Mouse (Mus musculus): Measurements from ENCODE around the gene Mettl4.
"Not testable (repeated sequence)": the region's sequence is repeated elsewhere in the genome, so short reads cannot be mapped to it uniquely, and the experiment has no call there.

Mettl4 gene

GRCm38 (mm10) chr17:94749466-94750135 lies at the start of gene Mettl4:
Gene Mettl4 (minus strand): TSS chr17:94750019.
- DNase-seq (ENCODE audit: extremely low read depth, low read depth, low spot score): peak; percentile 50

GRCm38 (mm10) chr17:94778871-94779482 lies 29.2 kb upstream of the Mettl4 start:
- peak; percentile 91 for DNase-seq (ENCODE audit: extremely low read depth, low read depth, low spot score)

GRCm38 (mm10) chr17:94768491-94768890 lies 18.7 kb upstream of the Mettl4 start:
- DNase-seq (ENCODE audit: extremely low read depth, low read depth, low spot score): no peak

- no peak for DNase-seq (ENCODE audit: extremely low read depth, low read depth, low spot score)
Measured at GRCm38 (mm10) chr17:94764711-94765110, 14.9 kb upstream of the Mettl4 start.

GRCm38 (mm10) chr17:94764011-94764410 lies 14.2 kb upstream of the Mettl4 start:
- DNase-seq (ENCODE audit: extremely low read depth, low read depth, low spot score): no peak

- DNase-seq (ENCODE audit: extremely low read depth, low read depth, low spot score): no peak
Measured at GRCm38 (mm10) chr17:94762405-94762804, 12.6 kb upstream of the Mettl4 start.

- DNase-seq (ENCODE audit: extremely low read depth, low read depth, low spot score): no peak
Measured at GRCm38 (mm10) chr17:94750136-94750729, 414 bp upstream of the Mettl4 start.

GRCm38 (mm10) chr17:94738173-94738572 lies 11.6 kb downstream of the Mettl4 start:
- DNase-seq (ENCODE audit: extremely low read depth, low read depth, low spot score): no peak

- DNase-seq (ENCODE audit: extremely low read depth, low read depth, low spot score): no peak
Measured at GRCm38 (mm10) chr17:94735885-94736284, 13.9 kb downstream of the Mettl4 start.

- DNase-seq (ENCODE audit: extremely low read depth, low read depth, low spot score): no peak
Measured at GRCm38 (mm10) chr17:94735437-94735836, 14.4 kb downstream of the Mettl4 start.

GRCm38 (mm10) chr17:94730416-94730815 lies 19.4 kb downstream of the Mettl4 start:
- DNase-seq (ENCODE audit: extremely low read depth, low read depth, low spot score): not testable (repeated sequence)

GRCm38 (mm10) chr17:94726750-94727149 lies 23.1 kb downstream of the Mettl4 start:
- DNase-seq (ENCODE audit: extremely low read depth, low read depth, low spot score): no peak

- DNase-seq (ENCODE audit: extremely low read depth, low read depth, low spot score): no peak
Measured at GRCm38 (mm10) chr17:94673515-94674317, 76.1 kb downstream of the Mettl4 start.

Data from fat pad, adult 2 months (tissue).